Mouse (Mus musculus) cerebellum, adult (tissue): Measurements from ENCODE around the gene Alpl.
A peak's percentile ranks its signal among the peaks of the same experiment; 100 is the strongest.

Source experiments
- ATAC-seq: cut with Nextera tagmentation; 2 replicates; pipeline ENCODE4 v1.9.2; 2017; ENCODE audit warnings: mild to moderate bottlenecking, moderate library complexity, mixed read lengths; ENCODE audit not compliant: insufficient number of reproducible peaks, low FRiP score, low TSS enrichment

Gene Alpl

DNA sequence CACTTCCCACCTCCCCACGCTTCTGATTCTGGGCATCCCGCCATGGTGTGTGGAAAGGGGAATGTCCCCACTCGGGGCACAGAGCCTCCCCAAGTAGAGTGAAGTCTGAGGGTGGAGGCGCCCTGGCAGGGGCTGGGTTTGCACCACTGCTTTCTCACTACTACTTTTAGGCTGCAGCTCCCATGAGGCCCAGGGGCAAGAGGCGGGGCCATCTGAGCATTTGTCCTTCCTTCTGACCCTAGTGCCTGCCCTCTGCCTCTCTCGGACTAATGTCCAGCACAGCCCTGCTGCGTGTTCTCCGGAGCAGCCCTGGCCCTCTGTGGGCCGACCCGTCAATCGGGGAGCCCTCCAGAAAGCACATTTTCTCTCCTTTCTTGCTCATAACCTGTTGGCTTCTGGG is 72.0 kb downstream of the Alpl start:
- no peak for ATAC-seq

DNA sequence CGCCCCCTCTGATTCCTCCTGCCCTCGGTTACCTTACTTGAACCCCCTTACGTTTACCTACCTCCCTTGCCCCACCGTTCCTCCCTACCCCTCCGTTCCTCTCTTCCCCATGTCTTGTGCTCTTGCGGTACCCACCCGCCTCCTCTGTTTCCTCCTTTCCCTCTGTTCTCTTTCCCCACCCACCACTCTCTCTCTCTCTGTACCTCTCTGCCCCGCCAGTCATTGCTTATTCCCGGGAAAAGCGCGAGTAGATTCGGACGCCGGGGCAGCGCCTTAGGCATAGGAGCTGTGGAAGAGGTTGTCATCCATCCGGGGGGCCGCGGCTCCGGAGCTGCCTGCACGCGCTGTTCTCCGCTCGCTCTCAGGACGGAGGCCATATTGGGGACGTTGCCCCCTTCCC is 72.7 kb downstream of the Alpl start:
- no peak for ATAC-seq

DNA sequence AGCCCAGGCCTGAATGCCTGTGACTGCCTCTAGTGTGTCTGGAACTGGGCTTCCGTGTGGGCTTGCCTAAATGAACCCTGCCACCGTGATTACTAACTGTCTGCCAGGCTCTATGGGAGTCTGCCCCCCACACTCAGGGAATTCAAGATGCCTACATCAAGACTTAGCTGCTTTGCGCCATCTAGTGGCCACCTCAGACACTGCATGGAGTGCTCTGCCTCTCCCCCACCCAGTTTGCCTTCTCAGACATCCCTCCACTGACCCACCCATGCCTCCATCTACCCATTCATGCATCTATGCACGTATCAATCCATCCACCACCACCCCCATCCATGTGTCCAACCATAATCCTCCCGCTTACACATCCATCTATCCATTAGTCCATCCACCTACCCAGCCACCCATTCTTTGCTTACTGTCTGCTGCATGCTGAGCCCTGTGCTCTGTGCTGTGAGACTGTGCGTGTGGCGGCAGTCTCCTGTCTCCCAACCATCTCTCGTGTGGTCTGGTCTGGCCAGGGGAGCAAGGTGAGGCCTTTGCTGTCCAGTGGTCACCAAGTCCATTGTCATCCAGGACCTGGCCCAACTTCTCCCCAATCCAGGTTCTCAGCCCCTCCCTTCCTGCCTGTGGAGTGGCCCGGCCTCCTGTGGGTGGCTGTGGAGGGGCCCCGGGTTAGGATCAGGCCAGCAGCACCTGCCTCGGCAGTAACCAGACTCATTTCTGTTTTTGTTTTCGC is 73.3 kb downstream of the Alpl start:
- ATAC-seq: no peak

DNA sequence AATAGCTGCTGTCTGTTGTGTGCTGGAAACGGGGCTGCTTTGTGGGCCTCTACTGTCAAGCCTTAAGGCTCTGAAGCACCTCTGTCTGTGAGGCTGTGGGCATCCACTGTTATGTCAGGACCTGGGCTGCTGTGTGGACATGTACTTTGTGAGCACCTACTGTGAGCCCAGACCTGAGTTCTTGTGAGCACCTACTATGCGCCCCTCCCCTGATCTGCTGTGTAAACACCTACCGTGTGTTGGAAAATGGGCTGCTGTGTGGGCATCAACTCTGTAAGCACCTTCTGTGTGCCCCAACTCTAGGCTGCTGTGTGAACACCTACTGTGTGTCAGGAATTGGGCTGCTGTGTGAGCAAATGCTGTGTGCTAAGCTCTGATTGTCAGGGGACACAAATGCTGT is 74.0 kb downstream of the Alpl start:
- ATAC-seq: no peak

DNA sequence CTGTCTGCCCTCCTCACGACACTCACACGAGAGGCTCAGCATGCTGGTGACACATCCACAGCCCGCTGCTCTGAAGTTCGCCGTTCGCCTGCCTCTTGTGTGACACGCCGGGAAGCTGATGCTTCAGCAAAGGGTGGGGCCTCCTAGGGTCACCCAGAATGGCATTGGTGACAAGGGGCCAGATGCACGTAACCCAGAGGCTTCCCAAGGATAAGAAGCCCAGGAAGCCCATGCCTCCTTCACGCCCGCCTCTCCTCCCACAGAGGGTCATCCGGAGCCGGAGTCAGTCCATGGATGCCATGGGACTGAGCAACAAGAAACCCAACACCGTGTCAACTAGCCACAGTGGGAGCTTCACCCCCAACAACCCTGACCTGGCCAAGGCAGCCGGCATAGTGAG is 74.6 kb downstream of the Alpl start:
- no peak for ATAC-seq

DNA sequence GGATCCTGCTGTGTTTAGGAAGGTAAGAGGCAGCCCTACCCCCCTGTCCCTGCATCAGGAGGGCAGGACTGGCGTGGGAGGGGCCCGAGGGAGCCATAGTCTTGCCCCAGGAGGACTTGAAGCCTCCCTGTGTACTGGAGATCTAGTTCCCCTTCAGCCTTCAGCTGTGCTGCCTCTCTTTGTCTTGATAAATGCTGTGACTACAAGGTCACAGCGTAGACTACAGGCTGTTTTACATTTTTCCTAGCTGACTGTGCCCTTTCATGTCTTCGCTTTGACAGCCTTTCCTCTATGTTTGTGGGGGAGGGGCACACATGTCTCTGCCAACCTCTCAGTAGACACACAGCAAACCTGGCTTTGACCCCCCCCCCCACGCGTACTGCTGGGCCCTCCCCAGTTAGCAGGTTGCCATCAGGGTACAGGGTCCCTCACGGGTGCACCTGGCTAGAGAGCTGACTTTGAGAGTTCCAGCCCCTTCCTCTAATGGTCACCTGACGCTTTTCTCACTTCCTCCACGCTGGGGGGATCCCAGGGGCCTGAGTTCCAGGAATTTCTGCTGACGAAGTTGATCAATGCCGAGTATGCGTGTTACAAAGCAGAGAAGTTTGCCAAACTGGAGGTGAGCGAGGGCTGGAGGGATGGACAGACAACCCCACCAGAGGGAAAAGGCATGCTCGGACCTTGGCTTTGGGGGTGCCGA is 76.7 kb downstream of the Alpl start:
- no peak for ATAC-seq

DNA sequence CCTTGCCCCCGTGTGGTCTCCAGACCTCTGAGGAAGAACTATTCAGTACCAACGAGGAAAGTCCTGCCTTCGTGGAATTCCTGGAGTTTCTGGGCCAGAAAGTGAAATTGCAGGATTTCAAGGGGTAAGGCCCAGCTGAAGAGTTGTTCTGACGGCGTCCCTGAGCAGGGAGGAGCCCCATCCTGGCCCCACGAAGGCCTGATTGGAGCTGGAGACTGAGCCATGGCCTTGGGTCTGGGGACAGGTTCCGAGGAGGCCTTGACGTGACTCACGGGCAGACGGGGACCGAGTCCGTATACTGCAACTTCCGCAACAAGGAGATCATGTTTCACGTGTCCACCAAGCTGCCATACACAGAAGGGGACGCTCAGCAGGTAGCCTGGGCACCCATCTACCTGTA is 78.5 kb downstream of the Alpl start:
- ATAC-seq: no peak

DNA sequence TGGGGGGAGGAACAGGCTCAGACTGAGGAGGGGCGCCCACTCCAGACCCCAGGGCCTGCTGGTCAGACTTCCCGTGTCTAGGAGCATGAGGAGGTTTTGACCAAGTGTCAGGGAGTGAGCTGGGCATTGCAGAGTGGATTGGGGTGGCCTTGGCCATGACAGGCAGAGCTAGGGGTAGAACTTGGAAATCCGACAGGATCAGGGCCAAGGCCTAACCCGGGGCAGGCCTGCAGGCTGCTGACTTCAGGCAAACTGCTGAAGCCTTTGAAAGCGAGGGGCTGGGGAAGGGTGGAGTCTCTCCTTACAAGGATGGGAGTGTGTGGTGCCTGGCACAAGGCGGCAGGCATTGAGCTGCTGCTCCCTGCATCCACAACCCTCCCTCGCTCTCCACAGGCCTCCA is 79.2 kb downstream of the Alpl start:
- no peak for ATAC-seq

DNA sequence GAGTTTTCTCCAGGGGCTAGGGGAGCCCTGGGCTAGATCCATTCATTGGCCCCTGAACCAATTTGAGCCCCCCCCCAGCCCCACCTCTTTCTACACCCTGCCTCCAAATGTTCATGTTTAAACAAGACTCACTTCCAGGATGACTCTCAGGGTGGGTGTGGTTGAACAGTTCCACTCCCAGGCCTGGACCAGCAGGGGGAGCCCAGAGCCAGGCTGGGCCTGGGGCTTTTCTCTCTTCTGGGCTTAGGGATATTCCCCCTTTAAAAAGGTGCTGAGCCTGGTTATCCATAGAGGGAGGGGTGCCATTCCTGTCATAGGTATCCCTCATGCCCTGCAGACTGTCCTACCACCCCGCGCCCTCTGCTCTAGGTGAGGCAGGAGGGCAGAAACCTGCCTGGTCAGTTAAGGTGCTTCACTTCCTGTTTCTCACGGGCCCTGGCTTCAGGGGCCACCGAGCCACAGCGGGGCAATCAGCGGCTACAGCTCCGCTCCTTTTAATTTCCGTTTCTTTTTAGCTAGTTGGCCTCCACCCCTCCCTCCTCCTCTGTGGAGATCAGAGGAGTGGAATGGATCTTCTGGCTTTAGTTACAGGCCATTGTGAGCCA is 82.1 kb downstream of the Alpl start:
- ATAC-seq: no peak

DNA sequence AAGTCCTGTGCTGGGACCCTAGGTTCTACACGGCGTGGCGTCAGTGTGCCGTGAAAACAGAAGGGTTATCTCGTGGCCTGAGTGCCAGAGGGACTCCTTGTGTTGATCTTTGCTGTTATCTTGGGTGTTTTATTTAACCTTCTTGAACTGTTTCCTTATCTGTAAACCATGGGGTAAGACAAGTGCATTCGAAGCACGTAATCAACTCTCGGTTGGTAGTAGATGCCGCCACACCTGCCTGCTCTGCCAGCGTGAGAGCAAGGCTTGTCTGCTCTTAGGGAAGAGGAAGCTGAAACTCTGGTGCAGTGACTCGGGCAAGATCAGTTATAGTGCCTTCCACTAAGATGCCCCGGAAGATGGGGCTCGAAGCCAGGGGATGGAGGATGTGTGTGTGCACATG is 83.2 kb downstream of the Alpl start:
- ATAC-seq: no peak

DNA sequence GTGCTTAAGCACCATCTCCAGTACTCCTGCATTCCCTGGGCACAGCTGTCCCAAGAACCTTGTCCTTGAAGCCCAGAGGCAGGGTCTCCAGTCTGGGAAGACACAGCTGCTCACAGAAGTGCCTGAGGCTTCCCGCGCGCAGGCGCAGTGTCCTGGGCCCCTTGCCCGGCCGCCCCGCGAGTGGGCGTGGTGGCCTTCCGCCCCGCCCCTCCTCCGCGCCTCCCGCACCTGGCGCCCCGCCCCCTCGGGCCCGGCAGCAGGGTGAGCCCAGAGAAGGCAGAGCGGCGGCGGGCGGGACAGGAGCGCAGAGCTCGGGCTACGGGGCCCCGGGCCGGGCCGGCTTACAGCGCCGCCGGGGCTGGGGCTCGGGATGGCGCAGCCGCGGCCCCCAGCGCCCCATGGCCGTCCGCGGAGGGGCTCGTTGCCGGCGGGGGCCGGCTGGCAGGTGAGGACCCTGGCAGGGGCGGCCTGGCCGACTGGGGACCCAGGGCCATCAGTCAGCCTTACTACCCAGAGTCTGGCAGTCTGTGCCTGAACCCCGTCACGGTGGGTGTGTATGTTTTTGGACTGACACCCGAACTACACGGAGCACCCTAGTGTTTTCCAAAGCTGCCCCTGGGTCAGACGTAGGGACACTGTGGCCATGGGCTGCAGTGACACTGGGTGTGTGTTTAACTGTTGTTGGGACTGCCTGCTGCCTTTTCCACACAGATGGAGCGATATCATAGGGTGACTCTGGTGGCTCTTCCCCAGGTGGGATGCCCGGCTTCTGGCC is 88.8 kb downstream of the Alpl start:
- no peak for ATAC-seq

DNA sequence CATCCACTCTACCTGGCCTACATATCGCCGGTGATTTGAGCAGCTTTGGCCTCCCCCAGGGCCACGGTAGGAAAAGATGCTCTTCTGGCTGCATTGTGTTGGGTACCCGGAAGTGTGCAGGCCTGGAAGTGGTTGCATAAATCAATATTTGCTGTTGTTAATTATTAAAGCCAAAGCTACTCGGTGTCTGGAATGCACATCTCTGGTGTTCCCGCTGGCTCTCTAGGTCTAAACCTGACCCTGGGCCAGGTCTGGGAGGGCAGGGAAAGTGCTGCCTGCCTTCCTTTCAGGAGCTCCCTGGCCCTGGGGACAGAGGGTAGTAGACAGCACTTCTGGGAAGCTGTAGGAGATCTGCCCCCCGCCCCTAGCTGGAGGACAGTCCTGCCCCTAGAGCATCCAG is 89.7 kb downstream of the Alpl start:
- no peak for ATAC-seq

DNA sequence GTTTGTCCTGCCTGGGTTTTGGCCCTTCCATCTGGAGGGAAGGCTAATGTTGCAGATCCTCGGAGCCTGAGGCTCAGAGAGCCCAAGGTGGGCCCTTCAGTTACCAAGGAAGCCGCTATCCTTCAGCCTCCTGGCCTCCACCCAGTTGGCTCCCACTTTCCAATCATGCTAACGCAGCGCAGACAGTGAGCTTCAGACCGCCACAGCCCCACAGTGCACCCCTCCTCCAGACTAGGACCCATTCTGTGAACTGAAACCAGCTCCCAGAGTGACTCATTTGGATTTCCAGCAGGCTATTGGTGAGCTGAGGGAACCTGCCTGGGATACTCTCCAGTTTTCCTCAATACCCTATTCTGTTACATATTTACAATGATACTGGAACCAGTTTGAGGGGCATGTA is 90.8 kb downstream of the Alpl start:
- no peak for ATAC-seq

DNA sequence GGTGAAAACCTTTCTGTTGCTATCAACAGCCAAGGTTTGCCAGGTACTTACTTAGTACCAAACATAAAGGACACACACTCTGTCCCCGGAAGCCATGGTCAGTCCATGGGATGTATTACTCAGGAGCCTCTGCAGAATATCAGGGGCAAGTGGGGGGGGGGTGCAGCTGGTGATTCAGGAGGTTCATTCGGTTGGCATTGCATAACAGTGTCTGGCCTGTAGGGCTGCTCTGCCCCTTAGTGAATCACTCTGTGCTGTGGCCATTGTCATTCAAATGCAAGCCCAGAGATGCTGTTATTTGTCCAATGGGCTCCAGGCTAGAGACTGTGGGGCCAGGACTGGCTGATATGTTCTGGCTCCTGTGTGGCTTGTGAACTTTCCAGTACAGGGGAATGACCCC is 91.6 kb downstream of the Alpl start:
- ATAC-seq: no peak

DNA sequence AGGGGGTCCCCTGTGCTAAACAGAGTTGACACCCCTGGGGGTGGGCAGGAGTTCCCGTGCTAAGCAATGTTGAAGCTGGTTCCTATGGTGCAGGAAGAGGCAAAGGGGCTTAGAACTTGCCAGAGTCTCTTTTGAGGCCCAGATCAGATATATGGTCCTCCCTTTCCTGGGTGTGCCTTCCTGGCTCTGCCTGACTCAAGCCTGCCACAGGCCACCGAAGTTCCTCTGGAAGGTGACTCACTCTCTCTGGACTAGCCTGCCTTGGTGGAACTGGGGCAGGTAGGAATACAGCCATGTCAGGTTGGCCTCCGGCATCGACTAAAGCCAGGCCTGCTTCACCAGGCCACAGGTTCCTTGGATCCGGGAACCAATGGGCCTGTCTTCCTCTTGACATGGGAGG is 93.1 kb downstream of the Alpl start:
- ATAC-seq: no peak

DNA sequence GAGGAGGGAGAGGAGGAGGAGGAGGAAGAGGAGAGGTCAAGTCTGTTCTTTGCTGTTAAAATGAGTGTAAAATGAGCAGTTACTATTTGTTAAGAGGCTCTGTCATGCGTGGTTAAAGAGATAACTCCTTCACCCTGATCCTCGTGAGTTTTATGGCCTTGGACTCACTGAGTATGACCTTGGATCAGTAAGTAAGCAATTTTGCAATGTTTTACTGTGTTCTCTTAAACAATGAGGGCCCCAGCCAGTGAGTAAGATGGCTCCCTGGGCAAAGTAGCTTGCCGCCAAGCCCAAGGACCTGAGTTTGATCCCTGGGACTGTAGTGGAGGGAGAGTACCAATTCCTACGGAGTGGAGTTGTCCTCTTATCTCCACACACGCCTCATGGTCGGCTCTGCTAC is 95.2 kb downstream of the Alpl start:
- ATAC-seq: no peak

DNA sequence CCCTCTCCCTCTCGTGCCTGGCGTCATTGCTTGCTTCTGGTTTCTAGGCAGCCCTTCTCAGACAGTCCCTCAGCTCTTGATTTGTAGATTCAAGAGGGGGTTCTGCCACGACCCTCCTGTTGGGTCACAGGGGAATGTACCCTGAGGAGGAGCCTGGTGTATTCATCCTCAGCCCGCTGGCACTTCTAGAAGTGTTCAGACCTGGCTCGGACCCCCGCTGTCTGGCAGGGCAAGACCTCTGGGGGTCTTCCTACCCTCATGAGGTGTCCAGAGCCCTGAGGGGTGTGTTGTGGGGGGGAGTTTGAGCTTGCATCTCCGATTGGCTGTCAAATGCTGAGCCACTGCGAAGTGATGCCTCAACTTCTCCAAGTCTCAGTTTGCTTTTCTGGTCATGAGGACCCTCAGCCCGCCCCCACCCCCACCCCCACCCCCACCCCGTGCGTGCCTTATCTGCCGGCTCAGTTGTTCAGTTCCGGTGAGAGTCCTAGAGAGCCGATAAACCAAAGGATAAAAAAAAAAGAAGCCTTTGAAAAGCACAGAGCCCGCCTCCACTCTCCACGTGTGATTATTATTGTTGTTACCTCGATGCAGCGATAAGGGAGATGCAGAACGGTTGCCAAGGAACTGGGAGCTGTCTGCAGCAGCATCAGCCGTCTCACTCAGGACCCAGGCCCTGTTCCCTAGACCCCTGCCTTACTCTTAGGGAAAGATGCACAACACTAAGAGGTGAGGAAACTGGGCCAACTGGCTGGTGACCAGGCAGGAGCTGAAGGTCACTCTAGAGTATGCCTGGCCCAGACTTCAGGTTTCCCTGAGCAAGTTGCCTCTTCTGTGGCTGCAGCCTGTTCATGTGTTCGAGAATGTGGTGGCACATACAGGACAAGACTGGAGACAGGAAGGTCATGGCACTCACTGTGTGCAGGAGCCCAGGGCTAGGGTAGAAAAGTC is 96.6 kb downstream of the Alpl start:
- ATAC-seq: no peak

DNA sequence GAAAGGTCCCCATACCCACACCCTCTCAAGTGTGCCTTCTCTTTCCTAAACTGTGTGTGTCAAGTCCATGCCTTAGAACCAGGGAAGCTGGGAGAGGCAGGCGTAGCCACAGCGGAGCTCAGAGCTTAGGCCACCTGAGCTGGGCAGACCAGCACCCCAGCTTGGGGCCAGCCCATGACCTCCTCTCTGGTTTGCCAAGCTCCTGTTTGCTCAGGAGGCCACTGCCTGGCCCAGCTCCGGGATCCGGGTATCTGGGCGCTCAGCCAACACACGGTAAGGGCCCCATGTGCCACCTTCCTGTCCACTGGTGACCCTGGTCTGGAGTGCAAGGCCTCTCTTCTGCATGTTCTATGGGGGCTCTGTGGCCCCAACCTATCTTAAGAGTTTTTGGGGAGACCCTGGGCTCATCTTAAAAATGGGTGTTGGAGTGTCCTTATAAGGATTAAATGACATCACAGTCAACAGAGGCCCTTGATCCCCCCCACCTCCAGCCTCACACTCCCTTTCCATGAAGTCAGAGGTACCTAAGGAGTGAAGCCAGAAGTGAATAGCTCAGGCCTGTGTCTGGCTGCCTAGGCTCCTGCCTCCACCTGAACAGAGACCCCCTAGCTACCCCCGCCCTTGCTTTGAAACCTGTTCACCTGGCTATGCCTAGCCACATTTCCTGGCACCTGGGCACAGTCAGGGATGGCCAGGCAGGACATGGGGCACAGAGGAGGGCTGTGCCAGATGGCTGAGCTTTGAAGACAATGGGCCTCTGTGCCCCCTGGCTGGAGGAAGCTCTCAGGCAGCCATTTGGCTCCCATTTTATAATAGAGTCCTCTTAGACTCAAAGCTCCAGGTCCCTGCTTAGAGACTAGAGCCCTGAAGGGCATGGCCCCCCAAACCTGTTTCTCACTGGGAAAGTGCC is 97.9 kb downstream of the Alpl start:
- ATAC-seq: peak; percentile 82
